Mouse (Mus musculus) spleen, adult 2 months (tissue): ENCODE data around the gene Tenm3. TPM values are rescaled to one million over a fixed set of nuclear protein-coding genes. Genes with fewer than 3 reads are reported as not detected.

ENCODE experiments used
- DNase-seq, 2 experiments: peaks; one replicate each; pipeline versions ENCODE4 v3.0.0 to v3.0.0-alpha.2; 2012 to 2021; ENCODE audit warnings: low spot score in 2 of 2, low read depth in 1 of 2
- H3K27ac ChIP-seq: fragments of 200-500 bp; 2 replicates; pipeline ENCODE4 v1.5.1; 2012; ENCODE audit warnings: low read length, inconsistent platforms; ENCODE audit not compliant: insufficient read depth
- H3K27me3 ChIP-seq: fragments of 200-500 bp; 2 replicates; pipeline ENCODE4 v1.6.1; 2012; ENCODE audit warnings: mild to moderate bottlenecking, moderate library complexity, low read length, inconsistent platforms; ENCODE audit not compliant: control insufficient read depth, insufficient read depth
- H3K36me3 ChIP-seq: fragments of 200-500 bp; 2 replicates; pipeline ENCODE4 v1.6.1; 2012; ENCODE audit warnings: mild to moderate bottlenecking, low read length, inconsistent platforms; ENCODE audit not compliant: control insufficient read depth, insufficient read depth
- H3K4me1 ChIP-seq: fragments of 200-500 bp; 2 replicates; pipeline ENCODE4 v1.6.1; 2011; ENCODE audit warnings: inconsistent platforms; ENCODE audit not compliant: control insufficient read depth, insufficient read depth, insufficient read length
- H3K4me3 ChIP-seq: fragments of 200-500 bp; 2 replicates; pipeline ENCODE4 v1.5.1; 2011; ENCODE audit warnings: mild to moderate bottlenecking, inconsistent platforms; ENCODE audit not compliant: insufficient read depth, insufficient read length; ENCODE audit errors: extremely low read depth
- CTCF ChIP-seq: fragments of 200-500 bp; IDR thresholded peaks from 2 replicates; pipeline ENCODE4 v1.5.1; 2011; ENCODE audit warnings: mild to moderate bottlenecking, inconsistent platforms; ENCODE audit not compliant: insufficient read depth, insufficient read length, insufficient replicate concordance; ENCODE audit errors: extremely low read depth
- POLR2A ChIP-seq: fragments of 200-500 bp; IDR thresholded peaks from 2 replicates; pipeline ENCODE4 v1.6.1; 2011; ENCODE audit warnings: low read depth, low read length, inconsistent platforms
- WGBS: fragments of 180-500 bp; shearing (Covaris S2); methylation state at CpG from one replicate; pipeline ENCODE4 v1.1.7; 2018; 5-methylcytosine and 5-hydroxymethylcytosine counted together
- polyA plus RNA-seq: library from polyadenylated mRNA; depleted of rRNA; stranded (reverse); fragments of >200 nt; gene quantifications from 2 replicates; pipeline ENCODE4 v1.2.3, GENCODE M21; 2012

The Tenm3 gene
- polyA plus RNA-seq, 1 experiment: 0.48 TPM

DNA sequence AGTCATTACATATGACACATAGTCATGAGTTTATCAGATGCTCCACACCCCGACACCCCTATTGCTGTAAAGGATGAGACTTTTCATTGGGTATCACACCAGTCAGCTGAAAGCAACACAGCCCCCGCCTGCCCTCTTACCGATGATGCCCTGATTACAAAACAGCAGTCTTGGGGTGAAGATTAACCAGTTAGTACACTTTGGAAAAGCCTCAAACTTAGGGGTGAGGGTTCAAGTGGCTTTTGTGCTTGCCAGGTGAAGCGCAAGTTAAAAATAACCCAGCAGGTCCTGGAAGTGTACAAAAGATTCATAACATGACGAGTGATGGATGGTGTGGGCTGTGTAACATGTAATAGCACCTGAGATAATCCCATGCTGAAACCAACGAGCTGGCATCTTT, 113.0 kb downstream of the Tenm3 start:
- Histone ChIP-seq H3K27me3 (no peaks in the 10 kb centered on the region), H3K36me3 (no peaks in the 10 kb centered on the region), H3K4me1 (no peaks in the 10 kb centered on the region), H3K27ac (no peak overlapping the region), H3K4me3 (no peak overlapping the region)
- no peak for DNase-seq
- TF ChIP-seq CTCF (no peak), POLR2A (no peak)
- 79% methylated on average over 6 of the region's 6 CpGs for WGBS

DNA sequence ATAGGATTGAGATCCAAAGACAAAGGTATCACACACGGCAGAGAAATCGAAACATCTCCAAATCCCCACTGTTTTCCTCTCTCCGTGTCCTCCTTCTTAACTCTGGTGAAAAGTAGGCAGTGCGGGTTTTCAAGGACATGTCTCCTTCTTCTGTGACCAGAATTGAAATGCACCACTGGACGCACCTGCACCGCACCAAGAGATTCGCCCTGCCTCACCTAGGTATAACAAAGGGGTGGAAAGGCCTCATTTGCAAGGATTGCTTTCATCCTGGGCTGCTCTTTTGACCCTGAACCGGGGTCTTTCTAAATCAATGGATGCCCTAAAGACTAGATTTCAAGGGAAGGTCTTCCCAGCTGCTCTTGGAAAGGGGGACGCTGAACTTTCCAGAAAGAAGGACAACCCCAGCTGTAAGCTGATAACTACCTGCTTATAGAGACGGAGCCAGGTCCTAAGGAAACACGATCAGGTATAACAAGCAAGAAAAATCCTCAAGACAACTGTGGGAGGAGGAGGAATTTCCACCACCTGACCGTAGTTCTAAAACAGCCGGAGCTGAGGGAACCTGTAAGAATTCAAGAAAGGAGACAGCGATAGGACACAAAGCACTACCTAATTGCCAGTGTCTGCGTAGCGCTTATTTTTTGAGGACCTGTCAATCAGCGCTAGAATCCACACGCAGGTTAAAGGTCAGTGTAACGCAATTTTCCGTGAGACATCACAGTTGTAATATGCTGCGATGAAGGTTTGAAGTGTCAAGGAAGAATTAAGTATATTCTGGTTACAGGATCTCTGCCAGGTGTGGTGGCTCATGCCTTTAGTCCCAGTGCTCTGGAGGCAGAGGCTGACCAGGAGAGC, 114.7 kb downstream of the Tenm3 start:
- no peaks in the 10 kb centered on the region for H3K36me3 ChIP-seq
- WGBS: 89% methylated on average over 21 of the region's 21 CpGs
- no peak overlapping the region for H3K4me3 ChIP-seq
- no peaks in the 10 kb centered on the region for H3K4me1 ChIP-seq
- H3K27ac ChIP-seq: no peak overlapping the region
- no peaks in the 10 kb centered on the region for H3K27me3 ChIP-seq
- TF ChIP-seq POLR2A (no peak), CTCF (no peak)
- DNase-seq: no peak

DNA sequence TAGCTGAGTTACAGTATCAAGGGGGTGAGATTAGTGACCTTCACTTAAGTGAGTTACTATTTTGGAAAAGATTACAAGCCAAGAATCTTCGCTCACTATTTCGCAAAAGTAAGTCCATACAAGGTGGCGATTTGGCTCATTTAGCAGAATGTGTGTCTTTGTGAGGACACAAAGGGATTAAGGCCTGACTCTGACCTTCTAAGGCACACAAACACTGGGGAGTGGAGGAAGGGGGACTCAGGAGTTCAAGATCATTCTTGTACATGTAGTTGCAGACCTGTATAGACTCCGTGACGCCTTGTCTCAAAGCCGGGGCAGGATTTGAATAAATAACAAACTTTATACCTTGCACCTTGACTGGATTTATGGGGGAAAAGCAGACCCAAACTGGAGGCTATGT, 115.7 kb downstream of the Tenm3 start:
- DNase-seq: no peak
- no peaks in the 10 kb centered on the region for H3K27me3 ChIP-seq
- TF ChIP-seq CTCF (no peak), POLR2A (no peak)
- H3K4me3 ChIP-seq: no peak overlapping the region
- 97% methylated on average over 6 of the region's 6 CpGs for WGBS
- no peaks in the 10 kb centered on the region for H3K4me1 ChIP-seq
- no peak overlapping the region for H3K27ac ChIP-seq
- H3K36me3 ChIP-seq: no peaks in the 10 kb centered on the region

DNA sequence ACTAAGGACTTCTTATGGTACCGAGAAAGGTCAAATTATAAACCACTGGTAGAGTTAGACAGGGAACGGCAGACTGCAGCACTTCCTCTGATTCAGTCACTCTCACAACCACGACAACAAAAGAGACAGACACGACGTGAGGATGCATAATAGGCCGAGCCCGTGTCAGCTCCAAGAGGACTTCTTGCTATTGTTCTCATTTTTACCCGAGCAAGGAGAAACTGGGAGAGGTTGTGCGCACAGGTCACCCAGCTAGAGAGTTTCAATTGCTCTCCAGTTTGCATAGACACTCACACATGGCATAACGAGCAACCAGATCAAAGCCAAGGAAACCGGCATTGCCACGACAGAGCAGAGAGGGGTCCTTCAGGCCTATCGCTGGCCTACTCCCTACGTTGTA, 121.0 kb downstream of the Tenm3 start:
- H3K36me3 ChIP-seq: no peaks in the 10 kb centered on the region
- DNase-seq: no peak
- 53% methylated on average over 14 of the region's 14 CpGs for WGBS
- H3K4me3 ChIP-seq: no peak overlapping the region
- TF ChIP-seq POLR2A (no peak), CTCF (no peak)
- no peak overlapping the region for H3K27ac ChIP-seq
- H3K4me1 ChIP-seq: no peaks in the 10 kb centered on the region
- no peaks in the 10 kb centered on the region for H3K27me3 ChIP-seq

DNA sequence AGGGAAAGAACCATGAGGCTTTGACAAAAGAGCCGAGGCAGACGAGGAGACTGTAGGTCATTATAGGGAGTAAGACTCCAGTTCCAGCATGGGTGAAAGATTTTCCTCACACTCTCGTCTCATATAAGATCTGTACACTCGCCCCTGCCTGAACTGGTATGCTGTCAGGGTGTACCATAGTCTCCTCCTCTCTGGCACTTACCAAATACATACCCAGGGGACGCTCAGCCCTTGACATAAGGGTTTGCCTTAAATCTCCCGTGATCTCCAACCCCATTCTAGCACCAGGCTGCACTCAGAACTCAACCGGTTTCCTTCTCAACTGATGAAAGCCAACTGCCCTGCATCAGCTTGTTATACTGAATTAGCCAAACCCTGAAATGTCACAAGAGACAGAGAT, 121.4 kb downstream of the Tenm3 start:
- TF ChIP-seq POLR2A (no peak), CTCF (no peak)
- Histone ChIP-seq H3K27me3 (no peaks in the 10 kb centered on the region), H3K4me3 (no peak overlapping the region), H3K36me3 (no peaks in the 10 kb centered on the region), H3K27ac (no peak overlapping the region), H3K4me1 (no peaks in the 10 kb centered on the region)
- 84% methylated on average over 7 of the region's 7 CpGs for WGBS
- DNase-seq: no peak

DNA sequence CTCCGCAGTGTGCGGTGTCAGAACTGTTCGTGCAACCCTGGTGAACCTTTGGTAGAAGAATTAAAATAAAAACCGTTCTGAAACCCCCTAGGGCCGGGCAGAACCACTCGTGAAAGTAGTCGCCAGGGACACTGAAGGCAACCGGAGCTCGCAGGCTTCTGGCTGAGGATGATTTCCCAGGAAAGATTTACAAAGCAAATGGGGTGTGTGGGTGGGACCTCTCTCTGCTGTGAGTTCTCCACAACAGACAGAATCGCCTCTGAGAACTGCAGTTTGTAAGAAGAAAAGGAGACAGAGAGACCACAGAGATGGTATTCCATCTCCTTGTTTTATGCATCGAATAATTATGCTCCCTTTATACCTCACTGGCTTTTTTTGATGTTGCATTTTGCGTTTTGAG, 122.4 kb downstream of the Tenm3 start:
- 91% methylated on average over 12 of the region's 12 CpGs for WGBS
- H3K36me3 ChIP-seq: no peaks in the 10 kb centered on the region
- no peaks in the 10 kb centered on the region for H3K4me1 ChIP-seq
- TF ChIP-seq POLR2A (no peak), CTCF (no peak)
- H3K27ac ChIP-seq: no peak overlapping the region
- no peak overlapping the region for H3K4me3 ChIP-seq
- no peaks in the 10 kb centered on the region for H3K27me3 ChIP-seq
- no peak for DNase-seq

DNA sequence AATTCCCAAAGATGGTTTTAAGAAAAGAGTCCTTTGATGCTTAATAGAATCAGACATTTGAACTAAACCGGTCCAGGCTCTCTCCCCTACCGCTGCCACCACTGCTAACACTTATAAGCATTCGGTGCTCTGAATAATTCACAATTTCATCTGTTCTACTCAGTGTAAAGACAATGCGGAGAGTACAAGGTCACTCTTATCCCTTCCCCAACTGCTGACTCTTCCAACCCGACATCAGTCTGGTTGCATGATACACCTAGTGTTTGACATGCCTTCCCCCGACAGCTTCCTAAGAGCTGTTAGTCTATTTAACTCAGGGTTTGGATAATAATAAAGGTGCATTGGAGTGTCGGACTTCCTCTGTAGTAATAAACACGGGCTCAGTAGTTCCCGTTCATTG, 128.1 kb downstream of the Tenm3 start:
- Histone ChIP-seq H3K36me3 (no peaks in the 10 kb centered on the region), H3K27me3 (no peaks in the 10 kb centered on the region), H3K27ac (no peak overlapping the region), H3K4me3 (no peak overlapping the region), H3K4me1 (no peaks in the 10 kb centered on the region)
- DNase-seq: no peak
- 88% methylated on average over 9 of the region's 9 CpGs for WGBS
- TF ChIP-seq CTCF: no peak
- TF ChIP-seq POLR2A: no peak
